Mouse (Mus musculus) G1E (cell line): ENCODE measurements around the gene Rassf5. TPM values are rescaled to one million over a fixed set of nuclear protein-coding genes. Genes with fewer than 3 reads are reported as not detected.
"Not testable (repeated sequence)": the region's sequence is repeated elsewhere in the genome, so short reads cannot be mapped to it uniquely, and the experiment has no call there.

Source experiments
- ATAC-seq: 2 replicates; pipeline ENCODE4 v1.8.0; 2016; ENCODE audit warnings: mild to moderate bottlenecking; ENCODE audit not compliant: insufficient number of reproducible peaks, poor library complexity, low FRiP score, severe bottlenecking; ENCODE audit errors: extremely low read depth
- DNase-seq: peaks from one replicate; pipeline ENCODE4 v3.0.0; 2012; ENCODE audit warnings: low spot score
- H3K27me3 ChIP-seq: 2 replicates; pipeline ENCODE4 v1.6.1; 2012; ENCODE audit warnings: mild to moderate bottlenecking, low read length, inconsistent platforms; ENCODE audit not compliant: insufficient read depth
- H3K36me3 ChIP-seq: replicated peaks from 2 replicates; pipeline ENCODE3; 2012; ENCODE audit warnings: mild to moderate bottlenecking, inconsistent platforms
- H3K4me1 ChIP-seq: 2 replicates; pipeline ENCODE4 v1.6.1; 2012; ENCODE audit warnings: low read depth, low read length, inconsistent platforms, mixed read lengths; ENCODE audit not compliant: insufficient read depth
- H3K4me3 ChIP-seq: 2 replicates; pipeline ENCODE4 v1.5.1; 2012; ENCODE audit warnings: low read depth, mild to moderate bottlenecking, inconsistent platforms, low read length, moderate library complexity, mixed read lengths
- H3K9me3 ChIP-seq: replicated peaks from 2 replicates; pipeline ENCODE4 v1.6.1; 2012; ENCODE audit warnings: inconsistent platforms
- CTCF ChIP-seq: IDR thresholded peaks from 2 replicates; pipeline ENCODE4 v1.5.1; 2012; ENCODE audit warnings: low read depth, low read length, inconsistent platforms, mixed read lengths
- GATA1 ChIP-seq: IDR thresholded peaks from 2 replicates; pipeline ENCODE4 v1.6.1; 2012; ENCODE audit warnings: borderline replicate concordance, low read length, inconsistent platforms, mixed read lengths
- GATA2 ChIP-seq: IDR thresholded peaks from 2 replicates; pipeline ENCODE4 v1.6.1; 2012; ENCODE audit warnings: low read depth, low read length, inconsistent platforms, borderline replicate concordance
- POLR2AphosphoS5 ChIP-seq: IDR thresholded peaks from 2 replicates; pipeline ENCODE4 v1.6.1; 2012; ENCODE audit warnings: low read depth, low read length, inconsistent platforms; ENCODE audit not compliant: insufficient replicate concordance
- TAL1 ChIP-seq: conservative IDR thresholded peaks from 2 replicates; pipeline ENCODE4 v1.6.1; 2012; ENCODE audit warnings: low read depth, low read length, inconsistent platforms, mixed read lengths
- polyA plus RNA-seq: library from polyadenylated mRNA; stranded (reverse); fragments of >175 nt; gene quantifications from 2 replicates; pipeline ENCODE4 v1.2.3, GENCODE M21; 2012
- total RNA-seq, 2 experiments: library from RNA; stranded (forward) in 1 of 2; stranded (reverse) in 1 of 2; fragments of 200-1000 nt in 1 of 2; fragments of >200 nt in 1 of 2; fragmentation: Nextera tagmentation in 1 of 2; gene quantifications; 2 replicates each; pipeline ENCODE4 v1.2.3; 2014 to 2017

Gene Rassf5
- total and polyA plus RNA-seq, 3 experiments, result 0.51 to 3.5 (median 0.75) TPM

- peaks cover 95% of the 10 kb centered on the region for H3K36me3 ChIP-seq
- DNase-seq, result no peak
These were observed 70.7 kb downstream of the Rassf5 start for GRCm38 (mm10) chr1:131174299-131174861.

GRCm38 (mm10) chr1:131173809-131174208, 71.2 kb downstream of the Rassf5 start:
- H3K36me3 ChIP-seq, result peaks cover 99% of the 10 kb centered on the region
- no peaks in the 10 kb centered on the region for H3K27me3 ChIP-seq
- no peak overlapping the region for H3K4me3 ChIP-seq
- no peak for DNase-seq
- H3K4me1 ChIP-seq, result peaks cover 11% of the 10 kb centered on the region
- TF ChIP-seq CTCF (no peak), POLR2AphosphoS5 (no peak), GATA2 (no peak), GATA1 (no peak), TAL1 (no peak)
- no peak for ATAC-seq
- no peaks in the 10 kb centered on the region for H3K9me3 ChIP-seq

More at GRCm38 (mm10) chr1:131174299-131174861, 70.7 kb downstream of the Rassf5 start:
- Histone ChIP-seq H3K9me3 (no peaks in the 10 kb centered on the region), H3K27me3 (no peaks in the 10 kb centered on the region), H3K4me3 (no peak overlapping the region), H3K4me1 (peaks cover 11% of the 10 kb centered on the region)
- TF ChIP-seq GATA2 (no peak), POLR2AphosphoS5 (no peak)
- no peak for ATAC-seq

GRCm38 (mm10) chr1:131173001-131173400, 72.1 kb downstream of the Rassf5 start:
- Histone ChIP-seq H3K27me3 (no peaks in the 10 kb centered on the region), H3K4me3 (no peak overlapping the region), H3K36me3 (peaks cover 99% of the 10 kb centered on the region), H3K9me3 (no peaks in the 10 kb centered on the region), H3K4me1 (peaks cover 15% of the 10 kb centered on the region)
- ATAC-seq (no peak), DNase-seq (no peak)
- TF ChIP-seq GATA2, result no peak
- TF ChIP-seq CTCF, result no peak

GRCm38 (mm10) chr1:131167612-131168011, 77.4 kb downstream of the Rassf5 start:
- Histone ChIP-seq H3K4me1 (peaks cover 17% of the 10 kb centered on the region), H3K27me3 (no peaks in the 10 kb centered on the region), H3K9me3 (no peaks in the 10 kb centered on the region), H3K36me3 (peaks cover 100% of the 10 kb centered on the region), H3K4me3 (no peak overlapping the region)
- TF ChIP-seq GATA2 (no peak), POLR2AphosphoS5 (no peak), GATA1 (no peak), TAL1 (no peak), CTCF (no peak)
- DNase-seq, result no peak
- ATAC-seq, result no peak

- no peaks in the 10 kb centered on the region for H3K9me3 ChIP-seq
- TF ChIP-seq CTCF (no peak), GATA1 (no peak), TAL1 (no peak), POLR2AphosphoS5 (no peak), GATA2 (no peak)
- no peak for ATAC-seq
- H3K36me3 ChIP-seq, result peaks cover 98% of the 10 kb centered on the region
- no peak for DNase-seq
- peaks cover 21% of the 10 kb centered on the region for H3K4me1 ChIP-seq
- H3K27me3 ChIP-seq, result no peaks in the 10 kb centered on the region
- no peak overlapping the region for H3K4me3 ChIP-seq
These were observed 80.6 kb downstream of the Rassf5 start for GRCm38 (mm10) chr1:131164427-131164826.

- TF ChIP-seq POLR2AphosphoS5 (no peak), GATA2 (no peak), CTCF (no peak), TAL1 (no peak), GATA1 (no peak)
- no peaks in the 10 kb centered on the region for H3K9me3 ChIP-seq
- peaks cover 29% of the 10 kb centered on the region for H3K4me1 ChIP-seq
- no peak overlapping the region for H3K4me3 ChIP-seq
- ATAC-seq (peak; percentile 47; the same call in 1 of the 2 replicates), DNase-seq (no peak)
- no peaks in the 10 kb centered on the region for H3K27me3 ChIP-seq
- H3K36me3 ChIP-seq, result peaks cover 84% of the 10 kb centered on the region
These were observed 84.0 kb downstream of the Rassf5 start for GRCm38 (mm10) chr1:131161091-131161490.

- not testable (repeated sequence) for DNase-seq, H3K27me3 ChIP-seq, H3K9me3 ChIP-seq, H3K4me3 ChIP-seq, ATAC-seq
- Histone ChIP-seq H3K36me3 (peaks cover 83% of the 10 kb centered on the region), H3K4me1 (peaks cover 41% of the 10 kb centered on the region)
These were observed 85.3 kb downstream of the Rassf5 start for GRCm38 (mm10) chr1:131159573-131160327.
